10 mouse cellular contexts compared by ENCODE assay signal in the genomic region with DNA sequence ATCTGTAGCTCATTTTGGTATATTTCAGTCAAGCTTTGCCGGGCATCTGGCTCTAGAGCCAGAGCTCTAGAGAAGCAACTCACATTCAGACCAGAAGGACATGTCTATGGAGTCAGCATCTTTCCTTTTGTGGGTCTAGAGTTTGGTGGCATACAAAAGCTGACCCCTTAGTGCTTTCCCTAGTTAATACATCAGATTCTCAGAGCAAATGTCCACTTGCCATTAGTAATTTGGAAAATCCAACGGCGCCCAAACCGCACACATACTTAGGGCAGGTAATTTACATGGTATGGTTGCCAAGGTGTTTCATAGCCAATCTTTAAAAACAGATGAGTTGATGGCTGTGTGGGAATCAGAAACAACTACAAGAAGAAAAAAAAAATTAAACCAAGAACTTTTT. TPM values are rescaled to one million over a fixed set of nuclear protein-coding genes. Genes with fewer than 3 reads are reported as not detected.
A peak's percentile ranks its signal among the peaks of the same experiment; 100 is the strongest.
DNase-seq lines count a peak whose midpoint lies in the region; ATAC-seq and TF ChIP-seq lines count a peak whose summit lies in the region.
"Had no signal": no experiment of that assay in that cellular context is flagged by ENCODE, and none has a peak within 500 bp of the region (broad histone marks: within the 10 kb centered on the region; RNA-seq: fewer than 3 reads in every experiment).

No protein-coding gene starts in this region.

- H3K79me2 ChIP-seq in myocyte (ENCODE audit: control insufficient read depth, insufficient read depth): no peaks in the 10 kb centered on the region

- H3K9ac ChIP-seq in kidney, postnatal 0 days (ENCODE audit: low read depth, low read length): peak overlapping the region; percentile 79; the same call in 1 of the 2 replicates
- H3K9ac ChIP-seq in forebrain, embryonic 15.5 days (replicated peaks): no peak overlapping the region
- peak overlapping the region; percentile 80 for H3K9ac ChIP-seq in intestine, embryonic 16.5 days (ENCODE audit: low read depth, low read length)

- peak overlapping the region; percentile 63 for H3K4me3 ChIP-seq in kidney, postnatal 0 days (replicated peaks; ENCODE audit: low read depth, low read length)
- H3K4me3 ChIP-seq in forebrain, embryonic 15.5 days: no peak overlapping the region
- peak overlapping the region; percentile 63 for H3K4me3 ChIP-seq in intestine, embryonic 16.5 days (ENCODE audit: low read length)
- H3K4me3 ChIP-seq in myocyte: peak overlapping the region; percentile 14

- H3K4me2 ChIP-seq in kidney, postnatal 0 days (ENCODE audit: low read length): peak overlapping the region; percentile 74
- peak overlapping the region; percentile 75; the same call in 1 of the 2 replicates for H3K4me2 ChIP-seq in forebrain, embryonic 15.5 days (replicated peaks)
- peak overlapping the region; percentile 85 for H3K4me2 ChIP-seq in intestine, embryonic 16.5 days (ENCODE audit: low read depth, low read length)
- H3K4me2 ChIP-seq in myocyte (ENCODE audit: low read depth): no peak overlapping the region

- no peaks in the 10 kb centered on the region for H3K9me3 ChIP-seq in kidney, postnatal 0 days (replicated peaks; ENCODE audit: low read length)
- H3K9me3 ChIP-seq in forebrain, embryonic 15.5 days: no peaks in the 10 kb centered on the region
- no peaks in the 10 kb centered on the region for H3K9me3 ChIP-seq in intestine, embryonic 16.5 days (ENCODE audit: control insufficient read depth, low read length)
- H3K9me3 ChIP-seq: G1E had no signal

- H3K27ac ChIP-seq in kidney, postnatal 0 days: peak overlapping the region; percentile 96; the same call in 1 of the 2 replicates
- H3K27ac ChIP-seq in forebrain, embryonic 15.5 days (replicated peaks): no peak overlapping the region
- H3K27ac ChIP-seq in intestine, embryonic 16.5 days (ENCODE audit: low read length): peak overlapping the region; percentile 96

- TF ChIP-seq CTCF in kidney, postnatal 0 days (IDR thresholded peaks at IDR 0.05; ENCODE audit: low read depth): no peak

- no peaks in the 10 kb centered on the region for H3K36me3 ChIP-seq in kidney, postnatal 0 days (ENCODE audit: insufficient read depth, low read length)
- H3K36me3 ChIP-seq in forebrain, embryonic 15.5 days: no peaks in the 10 kb centered on the region
- H3K36me3 ChIP-seq in intestine, embryonic 16.5 days (ENCODE audit: control insufficient read depth, insufficient read depth, low read length): 0 out of 2 replicates have a peak, but pooled peaks cover 4% of the 10 kb centered on the region
- no peaks in the 10 kb centered on the region for H3K36me3 ChIP-seq in myocyte (ENCODE audit: control insufficient read depth, insufficient read depth)
- H3K36me3 ChIP-seq: G1E had no signal

- no peak for ATAC-seq in kidney, postnatal 0 days (replicated peaks; ENCODE audit: low FRiP score, low read depth)
- ATAC-seq in forebrain, embryonic 15.5 days (replicated peaks): no peak
- no peak for ATAC-seq in intestine, embryonic 16.5 days
- no peak for ATAC-seq in cerebellum, adult (ENCODE audit: insufficient number of reproducible peaks, low FRiP score, low TSS enrichment)

- TF ChIP-seq POLR2A in myocyte (IDR thresholded peaks at IDR 0.05; ENCODE audit: insufficient read length, low read depth): no peak

- no peaks in the 10 kb centered on the region for H3K27me3 ChIP-seq in kidney, postnatal 0 days (ENCODE audit: insufficient read depth, low read length)
- H3K27me3 ChIP-seq in forebrain, embryonic 15.5 days: no peaks in the 10 kb centered on the region
- no peaks in the 10 kb centered on the region for H3K27me3 ChIP-seq in intestine, embryonic 16.5 days (replicated peaks; ENCODE audit: control insufficient read depth, insufficient read depth, low read length)
- H3K27me3 ChIP-seq in myocyte (ENCODE audit: control insufficient read depth, insufficient read depth, insufficient read length): no peaks in the 10 kb centered on the region

- H3K4me1 ChIP-seq in kidney, postnatal 0 days (replicated peaks; ENCODE audit: insufficient read depth, low read length): peaks cover 7% of the 10 kb centered on the region; the same call in 1 of the 2 replicates
- peaks cover 9% of the 10 kb centered on the region; the same call in 1 of the 2 replicates for H3K4me1 ChIP-seq in forebrain, embryonic 15.5 days
- peaks cover 11% of the 10 kb centered on the region for H3K4me1 ChIP-seq in intestine, embryonic 16.5 days (ENCODE audit: control insufficient read depth, insufficient read depth, low read length)

- WGBS in kidney, postnatal 0 days: 79% methylated on average over 4 of the region's 4 CpGs
- WGBS in forebrain, embryonic 15.5 days: 94% methylated on average over 4 of the region's 4 CpGs
- whole genome bisulfite sequencing in intestine, embryonic 16.5 days: 76% methylated on average over 4 of the region's 4 CpGs

- DNase-seq in kidney, postnatal 0 days (ENCODE audit: low spot score): no peak
- DNase-seq in kidney, adult 9 months: no peak
- DNase-seq in spleen, adult 12 weeks (ENCODE audit: low spot score): no peak
- no peak for DNase-seq in adrenal gland, postnatal 10 days
- DNase-seq: layer of hippocampus, adult 9-11 months had no signal

- no peak overlapping the region for H3ac ChIP-seq in myocyte (ENCODE audit: control insufficient read depth, insufficient read length)

TF ChIP-seq in myocyte, 11 proteins besides CTCF, POLR2A, EP300 and RAD21:
- TF ChIP-seq TCF12 (IDR thresholded peaks at IDR 0.05; ENCODE audit: insufficient read depth, poor library complexity, severe bottlenecking) (no peak), SRF (IDR thresholded peaks at IDR 0.05; ENCODE audit: control insufficient read depth, insufficient read length, low read depth) (no peak), REST (IDR thresholded peaks at IDR 0.05; ENCODE audit: insufficient read depth, insufficient read length) (no peak), MAX (IDR thresholded peaks at IDR 0.05; ENCODE audit: low read depth) (no peak), MYOG (IDR thresholded peaks at IDR 0.05; ENCODE audit: control insufficient read depth in 1 of 3, insufficient read depth in 1 of 3, insufficient read length in 2 of 3, low read depth in 2 of 3) (no peak), E2F4 (IDR thresholded peaks at IDR 0.05; ENCODE audit: insufficient read depth) (no peak), CEBPB (IDR thresholded peaks at IDR 0.05; ENCODE audit: insufficient read depth, poor library complexity, severe bottlenecking) (no peak), TCF3 (IDR thresholded peaks at IDR 0.05; ENCODE audit: insufficient read length, low read depth) (no peak), POLR2AphosphoS2 (IDR thresholded peaks at IDR 0.05; ENCODE audit: insufficient read length, low read depth) (no peak), MYOD1 (IDR thresholded peaks at IDR 0.05; ENCODE audit: control insufficient read depth in 1 of 3, insufficient read length in 2 of 3, low read depth in 2 of 3) (no peak), USF1 (IDR thresholded peaks at IDR 0.05; ENCODE audit: low read depth) (no peak)

RNA-seq across cellular contexts. Expression of a gene that starts 1.2 kb away (rescaled TPM):
- polyA plus RNA-seq in kidney, postnatal 0 days (2015; fragmentation: Nextera tagmentation; extraction: Ambion mirVana): 24.1 and 24.5 TPM in 2 replicates
- polyA plus RNA-seq in forebrain, embryonic 15.5 days (2015; fragmentation: Nextera tagmentation; extraction: Ambion mirVana): 4.0 and 4.2 TPM in 2 replicates
- polyA plus RNA-seq in intestine, embryonic 16.5 days (2015; fragmentation: Nextera tagmentation; extraction: Ambion mirVana): 14.5 and 16.1 TPM in 2 replicates
- polyA plus RNA-seq in myocyte (2012; fragmentation: generic; extraction: Trizol): 1.1 TPM
- 10 to 100 TPM; 21.8 to 26.8 TPM for total RNA-seq in adrenal gland, postnatal 10 days (2021)
- polyA plus RNA-seq: G1E had no signal
